Mouse (Mus musculus): ENCODE results near the gene Cep290.

DNA sequence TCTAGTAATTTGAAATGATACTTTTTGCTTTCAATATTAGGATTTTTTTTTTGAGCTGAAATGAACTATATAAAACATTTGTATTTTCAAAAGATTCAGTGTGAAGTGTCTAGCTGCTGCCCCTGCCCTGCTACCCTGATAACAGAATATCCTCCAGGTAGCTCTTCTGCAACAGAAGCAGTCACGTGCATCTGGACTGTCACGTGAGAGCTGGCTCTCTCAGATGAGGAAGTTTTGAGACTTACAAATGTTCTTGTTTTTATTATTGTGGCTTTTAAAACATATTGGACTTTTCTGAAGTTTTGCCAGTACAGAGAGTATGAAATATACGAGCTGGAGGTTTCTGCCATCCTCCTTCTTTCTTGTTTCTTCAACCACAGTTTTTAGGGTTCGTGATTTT, 34.3 kb downstream of the Cep290 start:
- TF ChIP-seq CTCF (IDR thresholded peaks at IDR 0.05; ENCODE audit: low read depth): no peak
- no peak for TF ChIP-seq EP300 (IDR thresholded peaks at IDR 0.05; ENCODE audit: low read depth)
